Mouse (Mus musculus): Measurements from ENCODE around the gene Ccdc47. TPM values are rescaled to one million over a fixed set of nuclear protein-coding genes. Genes with fewer than 3 reads are reported as not detected.
"Not testable (repeated sequence)": the region's sequence is repeated elsewhere in the genome, so short reads cannot be mapped to it uniquely, and the experiment has no call there.

Ccdc47 gene
- 10 to 100 TPM; 62.1 to 69.8 TPM for total RNA-seq (2021)
- long read RNA-seq, experiment 1, full-length matches to known transcripts: 82 of 84 reads
- long read RNA-seq, experiment 1, partial matches to known transcripts: 1 of 84 reads
- long read RNA-seq, experiment 1, other reads (novel, unspliced or antisense): 1 of 84 reads
- long read RNA-seq, experiment 2, full-length matches to known transcripts: 91 of 99 reads
- long read RNA-seq, experiment 2, partial matches to known transcripts: 5 of 99 reads
- long read RNA-seq, experiment 2, other reads (novel, unspliced or antisense): 3 of 99 reads

DNA sequence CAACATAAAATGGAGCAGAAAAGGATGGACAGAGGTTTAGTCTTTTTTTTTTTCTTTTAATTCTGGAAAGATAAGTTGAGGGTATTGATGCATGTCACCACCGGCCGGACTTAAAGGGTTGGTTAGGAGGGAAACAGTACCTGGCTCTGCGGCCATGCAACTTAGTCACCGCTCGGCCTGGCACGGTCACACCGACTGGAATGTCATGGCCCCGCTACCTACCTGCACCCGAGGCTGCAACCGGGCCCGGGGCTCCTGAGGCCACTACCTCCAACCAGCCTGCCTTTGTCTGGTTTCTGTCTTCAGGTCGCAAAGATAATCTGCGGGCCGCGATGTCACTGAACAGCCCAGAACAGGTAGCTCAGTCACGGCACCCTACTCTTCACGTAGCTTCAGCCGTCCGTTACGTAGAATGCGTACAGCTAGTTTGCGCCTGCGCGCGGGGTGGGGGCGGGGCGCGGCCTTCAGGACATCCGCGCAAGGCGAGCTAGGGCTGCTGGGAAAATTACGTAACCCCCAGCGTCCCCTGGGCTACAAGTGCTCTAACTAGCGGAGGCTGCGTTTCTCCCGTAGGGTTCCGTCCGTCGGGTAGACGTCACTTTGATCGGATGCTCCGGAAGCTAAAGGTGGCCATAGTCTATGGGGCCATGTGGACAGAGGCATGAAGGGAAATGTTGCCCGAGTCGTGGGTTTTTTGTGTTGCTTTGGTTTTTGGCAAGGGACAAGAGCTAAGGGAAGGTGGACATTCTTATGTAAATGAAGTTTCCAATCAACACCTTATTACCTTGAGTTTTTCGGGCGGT lies at the start of gene Ccdc47:
Ccdc47 (minus strand) TSS at position 418 of the 803 bp plus-strand sequence.
- peak; percentile 96 for DNase-seq
- intact Hi-C loops (cut with DNase I; ENCODE audit: low total_unique reads): loop anchor here (5.0 kb wide), 1 partner anchor 36 kb away; no protein-coding TSS in a partner anchor

DNA sequence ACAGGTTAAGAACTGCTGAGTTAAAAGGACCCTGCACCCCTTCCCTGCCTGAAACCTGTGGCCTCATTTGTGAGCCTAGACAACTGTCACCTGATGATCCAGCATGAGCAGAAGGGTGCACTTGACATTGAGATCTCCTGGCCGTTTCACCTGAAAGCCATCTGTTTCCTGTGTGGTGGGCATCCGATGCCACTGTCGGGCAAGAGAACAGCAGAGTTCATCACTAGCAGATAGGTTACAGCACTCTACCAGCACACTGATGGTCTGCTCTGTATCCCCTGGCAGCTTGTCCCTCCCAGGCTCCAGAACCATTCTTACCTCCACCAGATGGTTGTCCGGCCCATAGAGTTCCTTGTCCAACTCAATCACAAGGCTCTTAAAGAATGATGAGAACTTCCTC lies 49.4 kb upstream of the Ccdc47 start:
- intact Hi-C loops (cut with DNase I; ENCODE audit: low total_unique reads): no loop called here
- DNase-seq: no peak

DNA sequence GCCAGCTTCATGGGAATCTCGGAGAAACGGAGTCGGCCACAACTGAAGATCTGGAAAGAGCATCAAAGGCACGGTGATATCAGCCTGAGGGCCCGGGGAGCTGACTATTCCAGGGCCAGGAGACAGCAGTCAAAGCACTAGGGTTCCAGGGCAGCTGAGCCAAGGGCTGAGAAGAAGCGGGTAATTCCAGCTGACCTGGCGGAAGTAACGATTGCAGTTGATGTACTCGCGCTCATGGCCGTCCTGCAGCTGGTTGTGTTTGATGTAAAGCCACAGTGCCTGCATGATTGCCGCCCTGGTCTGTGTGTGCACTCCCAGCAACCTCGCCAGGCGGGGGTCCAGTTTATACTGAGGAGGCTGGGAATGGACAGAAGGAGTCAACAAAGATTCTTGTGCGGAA lies 48.8 kb upstream of the Ccdc47 start:
- no peak for DNase-seq
- intact Hi-C loops (cut with DNase I; ENCODE audit: low total_unique reads): no loop called here

DNA sequence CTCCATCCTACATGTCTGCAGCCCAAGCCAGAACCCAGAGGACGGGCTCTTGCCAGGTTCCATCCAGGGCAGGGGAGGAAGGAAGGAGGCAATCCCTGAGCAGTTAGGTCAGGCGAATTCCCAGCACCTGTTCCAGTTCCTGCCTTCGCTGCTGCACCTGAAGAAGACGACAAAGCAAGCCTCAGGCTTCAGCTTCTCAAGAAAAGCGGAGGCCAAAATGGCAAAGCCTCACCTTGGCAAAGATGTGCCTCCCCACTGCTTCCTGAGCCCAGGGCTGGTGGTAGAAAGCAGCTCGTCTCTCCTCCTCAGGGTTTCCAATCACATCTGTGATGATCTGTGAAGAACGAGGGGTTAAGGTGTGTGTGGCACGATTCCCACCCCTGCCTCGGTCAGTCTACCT lies 47.8 kb upstream of the Ccdc47 start:
- intact Hi-C loops (cut with DNase I; ENCODE audit: low total_unique reads): no loop called here
- no peak for DNase-seq

DNA sequence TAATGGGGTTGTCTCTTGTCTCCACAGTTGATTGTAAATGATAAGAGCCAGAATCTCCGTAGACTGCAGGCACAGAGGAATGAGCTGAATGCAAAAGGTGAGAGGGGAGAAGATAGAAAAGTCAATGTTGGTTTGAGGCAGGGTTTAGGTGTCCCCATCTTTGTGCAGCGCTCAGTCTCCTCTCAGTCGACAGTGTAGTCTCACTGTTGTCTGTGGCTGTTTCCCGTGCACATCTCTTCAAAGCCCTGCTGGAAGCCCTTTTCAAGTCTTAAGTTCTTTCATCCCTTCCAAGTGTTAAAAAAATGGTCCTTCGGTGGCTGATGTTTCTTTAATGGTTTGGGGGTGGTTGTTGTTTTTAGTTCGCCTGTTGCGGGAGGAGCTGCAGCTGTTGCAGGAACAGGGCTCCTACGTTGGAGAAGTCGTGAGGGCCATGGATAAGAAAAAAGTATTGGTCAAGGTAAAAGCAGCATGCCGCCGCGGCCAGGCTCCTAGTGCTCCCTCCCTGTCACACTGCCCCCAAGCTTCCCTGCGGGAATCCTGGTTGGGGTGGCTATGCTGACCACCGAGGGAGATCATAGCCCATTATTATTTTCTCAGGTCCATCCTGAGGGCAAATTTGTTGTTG lies 44.8 kb upstream of the Ccdc47 start:
- no peak for DNase-seq
- intact Hi-C loops (cut with DNase I; ENCODE audit: low total_unique reads): no loop called here

DNA sequence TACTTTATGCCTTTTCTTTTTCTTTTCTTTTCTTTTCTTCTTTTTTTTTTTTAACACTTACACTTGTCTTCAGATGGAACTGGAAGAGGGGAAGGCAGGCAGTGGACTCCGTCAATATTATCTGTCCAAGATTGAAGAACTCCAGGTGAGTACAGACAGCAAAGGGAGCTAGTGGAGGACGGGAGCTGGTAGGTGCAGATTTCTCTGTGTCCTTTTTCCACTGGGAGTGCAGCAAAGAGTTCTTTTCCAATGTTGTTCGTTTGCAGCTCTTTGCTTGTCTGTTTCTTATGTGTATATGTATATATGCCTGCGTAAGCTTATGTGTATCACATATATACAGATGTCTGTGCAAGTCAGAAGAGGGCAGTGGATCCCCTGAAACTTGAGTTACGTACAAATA lies 40.6 kb upstream of the Ccdc47 start:
- intact Hi-C loops (cut with DNase I; ENCODE audit: low total_unique reads): no loop called here
- DNase-seq: no peak

DNA sequence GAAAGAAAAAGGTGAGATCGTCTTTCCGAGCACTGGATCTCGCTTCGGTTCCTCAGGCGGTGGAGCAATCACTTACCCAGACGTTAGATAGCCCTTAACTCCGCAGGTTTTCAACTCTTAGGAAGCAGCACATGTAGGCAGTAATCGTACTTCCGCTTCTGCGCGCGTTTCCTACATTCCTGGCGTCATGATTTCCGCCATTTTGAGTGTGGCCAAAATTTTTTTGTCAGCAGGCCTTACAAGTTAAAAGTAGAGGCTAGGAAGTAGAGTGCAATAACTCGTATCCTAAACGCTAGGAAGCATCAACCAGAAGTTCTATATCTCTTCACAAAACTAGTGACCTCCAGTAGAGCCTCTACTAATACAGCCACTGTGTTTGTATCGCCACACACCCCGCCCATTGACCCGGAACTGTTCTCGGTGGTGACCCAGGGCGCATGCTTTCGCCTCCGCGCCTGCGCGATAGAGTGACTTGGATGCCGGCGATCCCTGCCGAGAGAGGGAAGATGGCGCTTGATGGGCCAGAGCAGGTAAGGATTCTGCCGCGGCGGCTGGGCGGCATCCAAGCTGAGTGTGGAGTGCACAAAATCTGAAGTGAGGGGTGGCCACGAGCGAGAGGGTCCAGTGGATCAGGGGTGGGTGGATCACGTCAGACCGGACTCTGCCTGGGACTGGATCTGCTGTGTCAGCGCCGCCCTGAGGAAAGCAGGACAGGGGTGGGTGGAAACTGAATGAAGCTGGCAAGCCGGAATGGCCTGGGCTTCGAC lies 39.7 kb upstream of the Ccdc47 start, which contains the start of the genes Ftsj3 and Psmc5:
Ftsj3 (minus strand) TSS at position 395 of the 767 bp plus-strand sequence.
Psmc5 (plus strand) TSS at position 470 of the 767 bp plus-strand sequence.
- DNase-seq: peak; percentile 98
- intact Hi-C loops (cut with DNase I; ENCODE audit: low total_unique reads): no loop called here

DNA sequence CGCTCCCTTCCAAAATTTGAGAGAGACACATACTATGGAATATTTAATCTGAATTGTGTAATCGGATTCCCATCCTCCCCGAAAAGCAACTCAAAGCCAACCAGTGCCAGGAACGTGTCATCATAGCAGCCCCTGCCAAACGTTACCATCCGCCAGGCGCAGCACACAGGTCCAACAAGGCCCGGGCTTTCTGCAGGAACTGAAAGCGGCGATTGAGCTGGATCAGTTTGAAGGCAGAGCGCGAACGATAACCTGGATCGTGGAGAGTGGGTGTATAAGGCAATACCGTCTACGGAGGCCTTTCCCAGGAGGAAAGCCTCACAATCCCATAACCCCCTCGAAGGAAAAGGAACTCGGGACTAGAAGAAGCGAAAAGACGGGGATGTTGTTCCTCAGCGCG lies 39.0 kb upstream of the Ccdc47 start:
- intact Hi-C loops (cut with DNase I; ENCODE audit: low total_unique reads): no loop called here
- no peak for DNase-seq

DNA sequence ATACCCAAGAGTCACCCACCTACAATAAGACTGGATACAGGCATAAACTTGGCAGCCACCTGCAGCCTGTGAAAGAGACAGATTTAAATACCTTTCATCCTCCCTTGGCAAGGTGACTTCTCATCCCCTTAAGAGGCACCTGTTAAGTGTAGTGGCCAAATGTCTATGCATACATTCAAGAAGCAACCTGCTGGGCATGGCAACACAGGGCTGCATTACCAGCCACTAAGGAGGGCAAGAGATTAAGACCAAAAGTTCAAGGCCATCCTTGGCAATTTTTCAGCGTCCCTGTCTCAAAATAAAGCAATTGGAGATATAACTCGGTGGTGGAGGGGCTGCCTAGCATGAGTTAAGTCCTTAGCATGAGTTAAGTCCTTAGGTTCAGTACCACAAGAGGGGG lies 38.6 kb upstream of the Ccdc47 start:
- DNase-seq: no peak
- intact Hi-C loops (cut with DNase I; ENCODE audit: low total_unique reads): loop anchor here (5.0 kb wide), 1 partner anchor 37 kb away; the partner anchor contains the start of genes Ccdc47 and Ddx42

DNA sequence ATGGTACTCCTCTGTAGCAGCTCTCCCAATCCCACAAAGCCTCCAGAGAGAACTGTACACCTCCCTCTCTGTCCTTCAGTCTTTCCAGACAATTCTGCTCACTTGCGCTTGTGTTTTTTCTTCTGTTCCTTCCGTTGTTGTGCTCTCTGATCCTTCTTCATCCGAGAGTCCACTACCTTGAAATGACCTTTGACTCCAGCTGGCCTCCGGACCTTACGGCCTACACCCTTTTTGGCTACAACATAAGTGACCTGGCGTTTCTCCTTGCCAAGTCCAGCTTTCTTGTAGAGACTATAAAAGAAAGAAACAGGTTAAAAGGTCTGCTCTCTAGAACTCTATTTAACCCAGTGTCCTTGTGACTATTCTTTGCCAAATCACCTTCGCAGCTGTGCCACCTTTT lies 33.2 kb upstream of the Ccdc47 start:
- intact Hi-C loops (cut with DNase I; ENCODE audit: low total_unique reads): no loop called here
- DNase-seq: no peak

DNA sequence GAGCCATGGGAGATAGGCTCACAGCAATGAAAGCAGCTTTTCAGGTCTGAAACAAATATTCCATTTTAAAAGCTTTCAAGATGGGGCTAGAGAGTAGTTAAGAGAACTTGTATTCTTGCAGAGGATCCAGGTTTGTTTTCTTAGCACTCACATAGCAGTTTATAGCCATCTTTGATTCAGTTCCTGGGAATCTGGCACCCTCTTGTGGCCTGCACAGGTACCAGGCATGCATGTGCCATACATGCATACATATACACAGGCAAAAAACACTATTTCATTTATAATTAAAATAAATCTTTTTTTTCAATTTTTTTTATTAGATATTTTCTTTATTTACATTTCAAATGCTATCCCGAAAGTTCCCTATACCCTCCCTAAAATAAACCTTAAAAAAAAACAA lies 30.7 kb upstream of the Ccdc47 start:
- DNase-seq: no peak
- intact Hi-C loops (cut with DNase I; ENCODE audit: low total_unique reads): no loop called here

DNA sequence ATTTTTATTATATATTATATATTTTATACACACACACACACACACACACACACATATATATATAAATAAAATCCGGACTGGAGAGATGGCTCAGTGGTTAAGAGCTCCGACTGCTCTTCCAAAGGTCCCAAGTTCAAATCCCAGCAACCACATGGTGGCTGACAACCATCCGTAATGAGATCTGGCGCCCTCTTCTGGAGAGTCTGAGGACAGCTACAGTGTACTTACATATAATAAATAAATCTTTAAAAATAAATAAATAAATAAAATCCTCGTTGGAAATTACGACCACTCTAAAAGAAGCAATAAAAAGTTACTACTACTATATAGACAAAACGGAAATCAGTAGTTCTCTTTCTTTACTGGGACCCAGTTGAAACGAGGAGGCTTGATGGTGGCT lies 17.8 kb upstream of the Ccdc47 start:
- intact Hi-C loops (cut with DNase I; ENCODE audit: low total_unique reads); DNase-seq: not testable (repeated sequence)

DNA sequence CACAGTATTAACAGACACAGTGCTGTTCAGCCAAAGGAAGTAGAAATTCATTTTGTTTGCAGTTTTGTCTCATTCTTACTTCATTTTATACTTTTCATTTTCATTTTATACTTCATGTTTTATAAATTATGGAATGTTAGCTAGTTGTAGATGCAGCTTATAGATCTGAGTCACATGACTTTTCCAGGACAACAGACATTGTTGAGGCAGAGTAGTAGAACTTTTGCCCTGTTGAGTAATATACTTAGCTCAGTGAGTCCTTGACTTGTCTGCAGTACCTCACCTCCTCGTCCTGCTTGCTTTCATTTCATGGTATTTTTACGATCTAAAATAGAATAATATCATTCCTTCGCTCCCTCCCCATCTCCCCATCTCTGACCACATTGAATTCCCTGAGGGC lies 4.5 kb upstream of the Ccdc47 start:
- intact Hi-C loops (cut with DNase I; ENCODE audit: low total_unique reads): no loop called here
- no peak for DNase-seq

DNA sequence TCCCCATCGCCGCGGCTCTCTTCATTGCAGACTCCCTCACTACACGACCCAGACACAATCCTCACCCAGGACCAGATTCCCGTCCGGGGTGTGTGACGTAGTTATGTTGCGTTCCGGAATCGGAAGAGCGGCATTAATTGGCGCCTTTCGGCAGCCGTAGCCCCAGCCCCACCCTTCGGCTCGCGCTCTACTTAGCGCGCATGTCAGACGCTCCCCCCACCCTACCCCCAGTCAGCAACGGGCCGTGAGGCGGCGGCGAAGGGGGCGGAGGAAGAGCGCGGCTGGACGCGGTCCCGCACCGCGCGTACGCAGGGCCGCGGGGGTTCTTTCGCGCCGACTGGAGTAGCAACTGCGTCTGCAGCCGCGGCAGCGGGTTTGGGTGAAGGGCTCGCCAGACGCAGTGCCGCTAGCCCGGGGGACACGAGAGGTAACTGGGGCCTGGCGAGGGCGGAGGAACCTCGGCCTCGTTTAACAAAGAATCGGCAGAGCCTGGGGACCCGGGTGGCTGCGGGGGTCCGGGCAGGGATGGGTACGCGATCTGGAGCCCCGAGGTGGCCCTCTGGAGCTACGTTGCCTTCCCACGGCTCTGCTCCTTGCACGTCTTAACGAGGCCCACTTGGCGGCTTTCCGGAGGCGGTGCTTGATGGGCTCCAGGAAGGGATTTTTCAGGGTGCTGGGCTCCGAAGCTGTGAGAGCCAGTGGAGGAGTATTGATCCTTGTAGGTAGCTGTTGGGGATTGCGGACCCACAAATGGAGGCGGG lies 766 bp upstream of the Ccdc47 start, which contains the start of gene Ddx42:
Ddx42 (plus strand) TSS at position 197 of the 761 bp plus-strand sequence.
- intact Hi-C loops (cut with DNase I; ENCODE audit: low total_unique reads): loop anchor here (5.0 kb wide), 1 partner anchor 35 kb away; no protein-coding TSS in a partner anchor
- peak; percentile 93 for DNase-seq

DNA sequence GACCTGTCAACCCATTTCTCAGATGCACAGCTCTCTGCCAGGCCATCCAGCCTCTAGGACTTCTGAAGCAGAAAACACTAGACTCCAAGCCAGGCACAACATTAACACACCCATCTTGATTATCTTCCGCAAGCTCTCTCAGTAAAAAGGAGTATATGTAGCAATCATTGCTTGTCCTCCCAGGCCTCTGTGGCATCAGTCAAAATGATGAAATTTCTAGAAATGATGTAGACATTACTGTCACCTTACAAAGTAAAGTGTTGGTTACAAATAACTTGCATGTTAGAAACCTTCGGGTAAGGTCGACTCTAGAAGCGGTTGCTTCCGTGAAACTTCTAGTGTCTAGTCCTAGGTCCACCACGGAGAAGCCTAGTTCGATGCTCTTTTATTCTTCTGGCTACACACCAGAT lies 689 bp downstream of the Ccdc47 start:
- intact Hi-C loops (cut with DNase I; ENCODE audit: low total_unique reads): loop anchor here (5.0 kb wide), 1 partner anchor 37 kb away; no protein-coding TSS in a partner anchor
- DNase-seq: no peak

DNA sequence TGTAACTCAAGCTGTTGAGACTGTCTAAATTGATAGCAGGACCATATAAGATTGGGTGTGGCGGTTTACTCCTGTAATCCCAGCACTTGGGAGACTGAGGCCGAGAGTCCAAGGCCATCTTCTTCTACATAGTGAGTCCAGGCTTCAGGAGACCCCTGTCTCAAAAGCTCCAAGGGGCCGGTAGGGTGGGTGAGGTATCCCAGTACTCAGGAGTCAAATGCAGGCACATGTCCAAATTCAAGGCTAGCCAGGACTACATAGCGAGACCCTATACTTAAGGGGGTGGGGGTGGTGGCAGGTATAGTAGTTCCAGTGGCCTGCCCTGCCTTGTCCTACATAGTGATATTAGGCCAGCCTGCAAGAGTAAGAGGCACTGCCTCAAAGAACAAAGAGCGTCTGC lies 1.3 kb downstream of the Ccdc47 start:
- intact Hi-C loops (cut with DNase I; ENCODE audit: low total_unique reads): loop anchor here (5.0 kb wide), 1 partner anchor 37 kb away; no protein-coding TSS in a partner anchor

DNA sequence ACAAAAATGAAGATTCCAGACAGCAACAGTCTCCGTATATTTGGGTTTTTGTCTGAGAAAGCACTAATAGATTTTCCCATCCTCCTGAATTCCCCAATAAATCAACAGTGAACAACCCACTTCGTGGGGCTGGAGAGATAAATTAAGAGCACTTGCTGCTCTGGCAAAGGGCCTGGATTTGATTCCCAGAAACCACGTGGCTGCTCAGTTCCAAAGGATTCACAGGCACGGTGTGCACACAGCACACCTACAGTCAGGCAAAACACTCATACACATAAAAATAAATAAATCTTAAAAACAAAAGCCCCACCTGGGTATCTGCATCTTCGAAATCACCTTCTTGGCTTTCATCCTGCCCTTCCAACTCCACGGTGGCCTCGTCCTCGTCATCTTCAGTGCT lies 3.4 kb downstream of the Ccdc47 start:
- DNase-seq: no peak
- intact Hi-C loops (cut with DNase I; ENCODE audit: low total_unique reads): no loop called here

More for the DNA sequence above, 1.3 kb downstream of the Ccdc47 start:
- DNase-seq: no peak

DNA sequence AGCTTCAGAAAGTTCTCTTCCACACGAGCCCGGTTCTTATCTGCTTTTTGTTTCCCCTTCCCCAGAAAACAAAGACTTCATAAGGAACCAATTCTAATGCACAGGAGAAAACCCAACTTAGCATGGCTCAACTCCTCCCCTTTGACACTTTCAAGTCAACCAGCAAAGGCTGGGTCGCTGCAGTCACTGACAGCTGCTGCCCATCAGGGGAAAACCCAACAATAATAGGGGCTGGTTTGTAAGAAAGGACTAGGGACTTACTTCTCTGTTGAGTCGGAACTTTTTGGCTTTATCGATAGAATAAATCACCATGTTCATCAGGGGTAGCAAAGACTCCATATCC lies 14.1 kb downstream of the Ccdc47 start, which contains the start of gene Strada:
Strada (minus strand) TSS at position 46 of the 343 bp plus-strand sequence.
- DNase-seq: no peak
- intact Hi-C loops (cut with DNase I; ENCODE audit: low total_unique reads): no loop called here

All from gastrocnemius, postnatal 14 days (tissue).